Mouse (Mus musculus) hindbrain, embryonic 11.5 days (tissue): ENCODE measurements at regions not wholly inside any gene's neighbourhood (a gene's known extent, or its start where the extent isn't known, plus 50 kb on each side); places are given as distances from the start of the nearest gene placed in this dataset.

Experiments
- ATAC-seq: fragments of 200-750 bp; cut with Nextera tagmentation; 2 replicates; pipeline ENCODE4 v1.8.0; 2017; ENCODE audit warnings: mild to moderate bottlenecking, moderate TSS enrichment, moderate library complexity; ENCODE audit not compliant: low FRiP score
- DNase-seq: peaks from one replicate; pipeline ENCODE4 v3.0.0-alpha.2; 2015; ENCODE audit warnings: low spot score
- H3K27ac ChIP-seq: fragments of 300-500 bp; sonication (generic); 2 replicates; pipeline ENCODE4 v1.5.1; 2014; ENCODE audit warnings: mild to moderate bottlenecking, low read depth, low read length
- H3K27me3 ChIP-seq: fragments of 300-500 bp; sonication (generic); 2 replicates; pipeline ENCODE4 v1.6.1; 2014; ENCODE audit warnings: mild to moderate bottlenecking, low read length, moderate library complexity, mixed read lengths; ENCODE audit not compliant: control insufficient read depth, insufficient read depth
- H3K36me3 ChIP-seq: fragments of 300-500 bp; sonication (generic); 2 replicates; pipeline ENCODE4 v1.6.1; 2014; ENCODE audit warnings: mild to moderate bottlenecking, low read length, moderate library complexity, mixed read lengths; ENCODE audit not compliant: control insufficient read depth, insufficient read depth
- H3K4me1 ChIP-seq: fragments of 300-500 bp; sonication (generic); replicated peaks from 2 replicates; pipeline ENCODE4 v1.6.1; 2014; ENCODE audit warnings: low read length, mixed read lengths; ENCODE audit not compliant: control insufficient read depth, insufficient read depth
- H3K4me2 ChIP-seq: fragments of 300-500 bp; sonication (generic); replicated peaks from 2 replicates; pipeline ENCODE4 v1.6.1; 2014; ENCODE audit warnings: mild to moderate bottlenecking, low read depth, low read length
- H3K4me3 ChIP-seq: fragments of 300-500 bp; sonication (generic); 2 replicates; pipeline ENCODE4 v1.5.1; 2014; ENCODE audit warnings: low read depth, low read length
- H3K9ac ChIP-seq: fragments of 300-500 bp; sonication (generic); 2 replicates; pipeline ENCODE4 v1.6.1; 2014; ENCODE audit warnings: low read depth, low read length
- H3K9me3 ChIP-seq: fragments of 300-500 bp; sonication (generic); 2 replicates; pipeline ENCODE4 v1.6.1; 2016; ENCODE audit warnings: low read length; ENCODE audit not compliant: control insufficient read depth
- WGBS: fragments of 180-500 bp; shearing (Covaris S2); extraction: QIAGEN DNeasy Blood & Tissue Kit; methylation state at CpG from one replicate; pipeline ENCODE4 v1.1.7; 2014; 5-methylcytosine and 5-hydroxymethylcytosine counted together

GRCm38 (mm10) chr1:57492696-57493095 lies 85.8 kb upstream of the Tyw5 start:
- no peak overlapping the region for H3K9ac ChIP-seq
- H3K27ac ChIP-seq = no peak overlapping the region
- ATAC-seq (no peak), DNase-seq (no peak)
- no peak overlapping the region for H3K4me2 ChIP-seq
- no peak overlapping the region for H3K4me3 ChIP-seq
- no peaks in the 10 kb centered on the region for H3K36me3 ChIP-seq
- H3K27me3 ChIP-seq = no peaks in the 10 kb centered on the region
- no peaks in the 10 kb centered on the region for H3K4me1 ChIP-seq
- 87% methylated on average over 2 of the region's 2 CpGs for WGBS
- no peaks in the 10 kb centered on the region for H3K9me3 ChIP-seq

- H3K4me2 ChIP-seq = no peak overlapping the region
- no peak overlapping the region for H3K9ac ChIP-seq
- 82% methylated on average over 8 of the region's 8 CpGs for WGBS
- no peak overlapping the region for H3K4me3 ChIP-seq
- H3K4me1 ChIP-seq = no peaks in the 10 kb centered on the region
- H3K36me3 ChIP-seq = no peaks in the 10 kb centered on the region
- no peaks in the 10 kb centered on the region for H3K9me3 ChIP-seq
- no peak overlapping the region for H3K27ac ChIP-seq
- H3K27me3 ChIP-seq = no peaks in the 10 kb centered on the region
- DNase-seq = no peak
- ATAC-seq = no peak
These were observed 90.7 kb upstream of the Tyw5 start for GRCm38 (mm10) chr1:57497489-57498037.

- no peak overlapping the region for H3K4me2 ChIP-seq
- no peaks in the 10 kb centered on the region for H3K4me1 ChIP-seq
- DNase-seq (no peak), ATAC-seq (no peak)
- no peaks in the 10 kb centered on the region for H3K27me3 ChIP-seq
- H3K9ac ChIP-seq = no peak overlapping the region
- H3K4me3 ChIP-seq = no peak overlapping the region
- no peak overlapping the region for H3K27ac ChIP-seq
- 78% methylated on average over 8 of the region's 9 CpGs for WGBS
- no peaks in the 10 kb centered on the region for H3K36me3 ChIP-seq
- no peaks in the 10 kb centered on the region for H3K9me3 ChIP-seq
These were observed 103.6 kb upstream of the Tyw5 start for GRCm38 (mm10) chr1:57510359-57511120.

- Histone ChIP-seq H3K9ac (no peak overlapping the region), H3K36me3 (no peaks in the 10 kb centered on the region), H3K4me2 (no peak overlapping the region), H3K27me3 (no peaks in the 10 kb centered on the region), H3K9me3 (no peaks in the 10 kb centered on the region), H3K4me1 (no peaks in the 10 kb centered on the region), H3K4me3 (no peak overlapping the region), H3K27ac (no peak overlapping the region)
- 96% methylated on average over 2 of the region's 2 CpGs for WGBS
- no peak for DNase-seq
- no peak for ATAC-seq
These were observed 105.0 kb upstream of the Tyw5 start for GRCm38 (mm10) chr1:57511902-57512301.

- 73% methylated on average over 3 of the region's 3 CpGs for WGBS
- Histone ChIP-seq H3K4me2 (no peak overlapping the region), H3K9ac (no peak overlapping the region), H3K9me3 (no peaks in the 10 kb centered on the region), H3K4me3 (no peak overlapping the region), H3K27me3 (no peaks in the 10 kb centered on the region), H3K27ac (no peak overlapping the region), H3K36me3 (no peaks in the 10 kb centered on the region), H3K4me1 (no peaks in the 10 kb centered on the region)
- no peak for ATAC-seq
- DNase-seq = no peak
These were observed 105.6 kb upstream of the Tyw5 start for GRCm38 (mm10) chr1:57512516-57512915.

- no peak overlapping the region for H3K27ac ChIP-seq
- H3K4me1 ChIP-seq = no peaks in the 10 kb centered on the region
- H3K4me3 ChIP-seq = no peak overlapping the region
- no peaks in the 10 kb centered on the region for H3K27me3 ChIP-seq
- no peaks in the 10 kb centered on the region for H3K36me3 ChIP-seq
- 84% methylated on average over 4 of the region's 4 CpGs for WGBS
- ATAC-seq = no peak
- H3K9me3 ChIP-seq = no peaks in the 10 kb centered on the region
- H3K4me2 ChIP-seq = no peak overlapping the region
- H3K9ac ChIP-seq = no peak overlapping the region
- no peak for DNase-seq
These were observed 119.1 kb upstream of the Tyw5 start for GRCm38 (mm10) chr1:57525965-57526364.

- Histone ChIP-seq H3K9ac (no peak overlapping the region), H3K4me2 (no peak overlapping the region), H3K4me1 (no peaks in the 10 kb centered on the region), H3K27me3 (no peaks in the 10 kb centered on the region), H3K36me3 (no peaks in the 10 kb centered on the region), H3K27ac (no peak overlapping the region), H3K9me3 (no peaks in the 10 kb centered on the region), H3K4me3 (no peak overlapping the region)
- DNase-seq (no peak), ATAC-seq (no peak)
- 38% methylated on average over 3 of the region's 3 CpGs for WGBS
These were observed 121.8 kb upstream of the Tyw5 start for GRCm38 (mm10) chr1:57528703-57529102.

- Histone ChIP-seq H3K4me3 (no peak overlapping the region), H3K4me2 (no peak overlapping the region), H3K4me1 (no peaks in the 10 kb centered on the region), H3K27me3 (no peaks in the 10 kb centered on the region), H3K9ac (no peak overlapping the region), H3K36me3 (no peaks in the 10 kb centered on the region), H3K27ac (no peak overlapping the region), H3K9me3 (no peaks in the 10 kb centered on the region)
- no peak for ATAC-seq
- DNase-seq = no peak
- 75% methylated on average over 2 of the region's 2 CpGs for WGBS
These were observed 122.4 kb upstream of the Tyw5 start for GRCm38 (mm10) chr1:57529320-57529719.

GRCm38 (mm10) chr1:57537369-57537768 lies 130.5 kb upstream of the Tyw5 start:
- Histone ChIP-seq H3K9ac (no peak overlapping the region), H3K4me2 (no peak overlapping the region), H3K4me3 (no peak overlapping the region), H3K36me3 (no peaks in the 10 kb centered on the region), H3K9me3 (no peaks in the 10 kb centered on the region), H3K27ac (no peak overlapping the region), H3K4me1 (no peaks in the 10 kb centered on the region), H3K27me3 (no peaks in the 10 kb centered on the region)
- DNase-seq (no peak), ATAC-seq (no peak)
- 77% methylated on average over 5 of the region's 5 CpGs for WGBS
